Mouse (Mus musculus) mature B cell (primary cell): ENCODE results near the gene Tac4.

ENCODE experiments used
- in situ Hi-C: fragments of 300-500 bp; cut with MboI; formaldehyde crosslinking; loops from 2 replicates; pipeline ENCODE4 v1.14.3; 2019

Gene Tac4

DNA sequence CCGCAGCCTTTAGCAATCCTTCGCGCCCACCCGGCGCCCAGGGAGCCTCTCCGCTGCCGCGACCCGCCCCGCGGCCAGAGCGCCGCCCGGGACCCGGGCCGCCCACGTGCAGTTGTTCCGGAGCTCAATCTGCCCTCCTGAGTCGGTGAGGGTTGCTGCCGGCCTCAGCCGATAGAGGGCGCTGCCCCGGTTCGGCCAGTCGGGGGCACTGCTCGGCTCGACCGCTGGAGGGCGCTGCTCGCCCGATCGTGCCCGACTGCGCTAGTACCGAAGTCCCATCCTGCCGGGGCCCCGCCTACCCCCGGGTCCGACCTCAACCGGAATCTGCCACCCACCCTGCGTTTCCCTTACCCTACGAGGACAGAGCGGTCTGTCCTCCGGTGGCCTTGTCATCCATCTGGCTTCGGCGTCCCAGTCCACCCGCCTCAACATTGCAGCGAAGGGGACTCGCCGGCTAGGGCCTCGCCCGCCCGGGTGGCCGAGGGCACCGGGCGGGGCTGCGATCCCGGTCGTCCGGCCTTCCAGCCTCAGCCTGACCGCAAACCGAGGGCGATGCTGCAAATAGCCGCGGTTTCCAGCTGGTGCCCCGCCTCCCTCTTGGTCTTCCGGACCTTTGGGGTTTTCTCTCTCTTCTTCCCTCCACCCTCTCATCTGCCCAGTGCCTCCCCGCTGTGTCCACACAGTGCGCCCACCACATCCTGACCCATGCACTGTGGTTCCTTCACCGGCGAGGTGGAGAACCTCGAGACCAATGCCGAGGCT, 2.1 kb upstream of the Tac4 start:
- in situ Hi-C loops: no loop called here

- in situ Hi-C loops: loop anchor here (5.0 kb wide), 1 partner anchor 33 kb away; no protein-coding TSS in a partner anchor
Measured at GRCm38 (mm10) chr11:95263816-95264454, 2.6 kb downstream of the Tac4 start.

GRCm38 (mm10) chr11:95264455-95265013, 3.2 kb downstream of the Tac4 start:
- in situ Hi-C loops: loop anchor here (5.0 kb wide), 1 partner anchor 33 kb away; no protein-coding TSS in a partner anchor

- in situ Hi-C loops: no loop called here
Measured at GRCm38 (mm10) chr11:95266540-95267245, 5.4 kb downstream of the Tac4 start.

GRCm38 (mm10) chr11:95273661-95274060, 12.3 kb downstream of the Tac4 start:
- in situ Hi-C loops: no loop called here

- in situ Hi-C loops: no loop called here
Measured at GRCm38 (mm10) chr11:95274613-95275012, 13.3 kb downstream of the Tac4 start.

DNA sequence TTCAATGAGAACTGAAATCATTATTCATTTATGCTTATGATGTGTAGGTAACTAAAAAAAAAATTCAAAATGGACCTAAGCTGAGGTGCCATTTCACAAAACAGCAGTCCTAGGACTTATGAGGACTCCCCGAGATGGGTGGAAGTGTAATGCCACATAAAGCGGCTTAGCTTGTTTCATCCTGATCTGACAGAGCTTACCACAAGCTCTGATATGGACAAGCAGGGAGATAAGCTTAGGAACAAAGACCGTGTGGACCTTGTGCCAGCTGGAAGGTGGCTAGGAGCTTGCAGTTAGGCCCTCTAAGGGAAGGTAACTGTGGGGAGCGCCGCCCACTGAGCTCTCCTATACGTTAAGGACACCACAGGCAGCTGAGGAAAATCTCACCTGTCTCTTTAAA, 14.7 kb downstream of the Tac4 start:
- in situ Hi-C loops: no loop called here

DNA sequence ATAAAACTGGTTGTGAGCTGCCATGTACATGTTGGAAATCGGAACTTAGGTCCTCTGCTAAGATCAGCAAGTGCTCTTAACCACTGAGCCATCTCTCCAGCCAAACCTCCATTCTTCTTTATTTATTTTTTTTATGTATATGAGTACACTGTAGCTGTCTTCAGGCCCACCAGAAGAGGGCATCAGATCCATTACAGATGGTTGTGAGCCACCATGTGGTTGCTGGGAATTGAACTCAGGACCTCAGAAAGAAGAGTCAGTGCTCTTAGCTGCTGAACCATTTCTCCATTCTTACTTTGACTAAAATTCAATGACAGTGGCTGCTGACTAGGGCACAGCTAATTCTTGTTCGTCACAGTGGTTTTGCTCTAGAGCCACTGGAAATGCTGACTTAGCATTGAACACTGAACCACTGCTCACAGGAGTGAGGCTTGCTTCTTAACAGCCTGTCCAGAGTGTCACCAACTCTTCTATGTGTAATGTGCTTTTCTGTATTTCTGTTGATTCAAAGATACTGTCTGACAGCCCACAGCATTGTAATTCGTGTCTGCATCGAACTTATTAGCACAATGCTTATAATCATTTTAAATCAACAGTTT, 17.8 kb downstream of the Tac4 start:
- in situ Hi-C loops: no loop called here

DNA sequence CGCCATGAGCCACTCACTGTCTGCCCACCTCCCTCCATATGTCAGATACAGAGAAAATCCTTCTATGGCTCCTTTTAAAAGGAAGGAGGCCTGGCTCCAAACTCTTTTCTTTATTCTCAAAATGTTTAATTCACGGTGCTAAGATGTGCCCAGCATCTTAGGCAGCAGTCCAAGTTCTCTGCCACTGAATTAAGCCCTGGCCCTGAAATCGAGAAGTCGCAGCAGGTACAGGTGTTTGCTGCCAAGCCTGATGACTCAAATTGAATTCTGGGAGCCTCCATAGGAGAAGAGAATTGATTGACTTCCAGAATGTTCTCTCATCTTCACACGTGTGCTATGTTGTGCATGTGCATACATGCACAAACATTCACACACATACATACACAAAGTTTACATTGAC, 21.0 kb downstream of the Tac4 start:
- in situ Hi-C loops: no loop called here

DNA sequence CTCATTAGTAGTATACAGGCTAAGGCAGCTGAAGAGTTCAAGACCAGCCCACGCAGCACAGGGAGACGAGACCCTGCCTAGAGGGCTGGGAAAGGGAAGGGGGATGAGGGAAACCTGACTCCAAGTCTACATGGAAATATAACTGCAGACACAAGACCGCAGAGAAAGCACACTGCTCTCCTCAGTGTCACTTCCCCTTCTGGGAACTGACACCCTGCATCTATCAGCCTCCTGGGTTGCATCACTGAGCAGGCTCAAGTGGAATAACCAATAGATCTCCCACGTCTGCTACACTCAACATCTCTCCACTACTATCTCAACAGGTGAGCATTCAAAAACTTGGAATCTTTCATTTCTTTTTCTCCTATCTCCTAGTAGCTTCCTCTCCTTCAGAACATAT, 30.7 kb downstream of the Tac4 start:
- in situ Hi-C loops: no loop called here

GRCm38 (mm10) chr11:95293017-95293624, 31.8 kb downstream of the Tac4 start:
- in situ Hi-C loops: no loop called here

DNA sequence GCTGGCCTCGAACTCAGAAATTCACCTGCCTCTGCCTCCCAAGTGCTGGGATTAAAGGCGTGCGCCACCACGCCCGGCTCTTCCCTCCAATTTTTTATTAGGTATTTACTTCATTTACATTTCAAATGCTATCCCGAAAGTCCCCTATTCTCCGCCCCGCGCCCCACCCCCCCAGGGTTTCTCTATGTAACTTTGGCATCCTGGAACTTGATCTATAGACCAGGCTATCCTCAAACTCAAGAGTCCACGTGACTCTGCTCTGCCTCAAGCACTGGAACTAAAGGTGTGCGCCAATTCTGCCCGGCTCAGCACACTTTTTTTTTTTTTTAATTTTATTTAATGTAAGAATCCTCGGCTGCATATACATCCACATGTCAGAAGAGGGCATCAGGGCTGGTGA, 34.4 kb downstream of the Tac4 start:
- in situ Hi-C loops: loop anchor here (5.0 kb wide), 1 partner anchor 33 kb away; the partner anchor contains the start of gene Tac4

DNA sequence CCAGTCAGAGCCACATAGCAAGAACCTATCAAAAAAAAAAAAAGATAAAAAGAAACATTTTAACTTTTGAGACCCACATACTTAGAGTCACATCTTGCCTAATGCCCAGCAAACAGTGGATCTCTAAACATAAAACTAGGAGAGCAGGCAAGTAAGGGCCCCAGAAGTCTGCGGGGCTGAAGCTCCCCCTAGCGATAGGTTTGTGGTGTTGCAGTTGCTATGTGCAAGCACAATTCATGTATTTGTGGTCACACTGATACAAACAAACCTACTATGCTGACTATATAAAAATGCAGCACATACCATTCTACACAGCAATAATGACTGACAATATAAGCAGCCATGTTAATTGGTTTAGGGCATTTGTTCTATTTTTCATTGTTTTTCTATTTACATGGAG, 36.8 kb downstream of the Tac4 start:
- in situ Hi-C loops: loop anchor here (5.0 kb wide), 1 partner anchor 36 kb away; the partner anchor contains the start of gene Tac4

DNA sequence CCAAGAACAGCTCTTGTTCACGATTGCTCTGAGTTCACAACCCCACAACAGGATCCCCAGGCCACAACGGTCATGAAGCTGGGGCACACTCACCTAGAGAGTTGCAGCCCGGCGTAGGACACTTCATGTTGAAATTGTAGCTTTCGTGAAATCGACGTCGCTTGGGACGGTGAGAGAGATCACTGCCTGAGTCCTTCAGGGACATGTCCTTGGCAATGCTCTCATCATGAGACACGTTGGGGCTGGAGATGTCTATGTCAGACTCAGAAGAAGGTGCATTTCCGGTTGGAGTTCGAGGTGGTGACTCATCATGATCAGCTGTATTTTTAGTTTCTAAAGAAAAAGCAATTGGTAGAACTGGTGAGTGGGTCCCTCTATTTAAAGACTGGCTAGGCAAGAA, 38.6 kb downstream of the Tac4 start:
- in situ Hi-C loops: loop anchor here (5.0 kb wide), 1 partner anchor 38 kb away; the partner anchor contains the start of gene Tac4

GRCm38 (mm10) chr11:95301772-95302171, 40.4 kb downstream of the Tac4 start:
- in situ Hi-C loops: no loop called here

DNA sequence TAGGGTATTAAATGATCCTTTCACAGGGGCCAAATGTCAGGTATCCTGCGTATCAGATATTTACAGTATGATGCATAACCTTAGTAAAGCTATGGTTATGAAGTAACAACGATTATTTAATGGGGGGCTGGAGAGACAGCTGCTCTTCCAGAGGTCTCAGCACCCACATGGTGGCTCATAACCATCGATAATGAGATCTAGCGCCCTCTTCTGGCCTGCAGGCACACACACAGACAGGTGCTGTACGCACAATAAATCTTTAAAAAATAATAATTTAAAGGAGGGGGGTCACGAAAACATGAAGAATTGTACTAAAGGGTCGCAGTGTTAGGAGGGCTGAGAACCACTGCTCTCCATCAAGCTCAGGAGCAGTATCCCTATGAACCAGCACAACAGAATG, 44.3 kb downstream of the Tac4 start:
- in situ Hi-C loops: no loop called here

- in situ Hi-C loops: no loop called here
Measured at GRCm38 (mm10) chr11:95307526-95307925, 46.2 kb downstream of the Tac4 start.

DNA sequence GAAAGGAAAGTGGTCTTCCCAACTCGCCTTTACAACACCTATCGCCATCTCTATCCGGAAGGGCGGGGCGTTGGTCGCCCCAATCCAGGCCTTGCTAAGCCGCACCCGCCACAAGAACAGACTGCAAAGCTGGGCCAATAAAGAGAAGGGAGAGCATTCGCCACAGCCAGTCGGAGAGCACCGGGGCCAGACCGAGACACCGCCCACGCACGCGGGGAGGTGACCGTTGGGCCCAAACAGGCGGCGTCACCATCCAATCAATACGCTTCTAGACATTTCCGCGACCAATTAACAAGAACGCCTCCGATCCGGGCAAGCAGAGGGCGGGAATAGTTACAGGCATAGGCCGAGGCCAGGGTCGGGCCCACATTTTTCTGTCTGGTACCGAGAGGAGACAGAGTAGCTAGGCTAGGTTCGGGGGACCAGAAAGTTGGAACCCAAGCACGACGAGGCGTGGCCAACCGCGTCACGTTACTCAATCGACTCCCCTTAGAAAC, 48.2 kb downstream of the Tac4 start:
- in situ Hi-C loops: no loop called here

- in situ Hi-C loops: no loop called here
Measured at GRCm38 (mm10) chr11:95310007-95310647, 48.8 kb downstream of the Tac4 start, which contains the start of gene Kat7. Gene Kat7, minus strand, starts transcription at chr11:95310246.

DNA sequence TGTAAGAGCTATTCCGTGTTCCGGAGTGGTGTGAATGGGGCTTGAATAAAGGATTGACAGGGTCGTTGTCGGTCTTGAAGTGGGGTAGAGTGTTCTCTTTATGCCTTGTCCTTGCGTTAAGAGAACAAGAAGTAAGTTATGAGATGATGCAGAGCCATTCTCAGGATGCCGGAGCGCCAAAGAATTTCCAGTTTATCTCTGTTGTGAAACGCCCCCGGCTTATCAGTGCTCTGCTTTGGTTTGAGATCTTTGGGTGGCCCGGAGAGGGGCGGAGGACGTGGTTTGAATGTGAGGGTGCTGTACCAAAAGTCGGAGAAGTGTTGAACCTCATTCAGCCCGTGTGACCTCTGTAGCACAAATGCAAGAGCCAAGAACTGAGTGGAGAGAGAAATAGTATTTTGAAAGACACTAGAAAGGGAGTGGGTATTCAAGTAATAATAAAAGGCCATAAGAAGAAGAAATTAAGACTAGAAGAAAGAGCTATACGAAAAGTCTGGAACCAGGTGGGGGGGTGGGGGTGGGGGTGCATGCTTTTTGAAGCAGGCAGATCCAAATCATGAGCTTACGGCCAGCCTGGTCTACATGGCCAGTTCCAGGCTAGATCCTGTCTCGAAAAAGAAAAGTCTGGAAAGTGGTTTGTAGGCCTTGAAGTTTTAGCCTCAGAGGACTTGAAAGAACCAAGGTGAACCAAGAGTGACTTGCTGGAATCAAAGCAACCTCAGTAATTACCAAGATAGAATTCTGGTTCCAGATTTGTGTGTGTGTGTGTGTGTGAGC, 49.5 kb downstream of the Tac4 start:
- in situ Hi-C loops: no loop called here
